Mouse (Mus musculus) erythroblast, embryonic 14.5 days (primary cell): ENCODE data around the gene Plod1.

Experiments
- GATA1 ChIP-seq: IDR thresholded peaks from 2 replicates; pipeline ENCODE4 v1.6.1; 2012; ENCODE audit warnings: low read length, inconsistent platforms, mixed read lengths
- TAL1 ChIP-seq: IDR thresholded peaks from 3 replicates; pipeline ENCODE4 v1.6.1; 2012; ENCODE audit warnings: low read length, inconsistent platforms, mixed read lengths

- TF ChIP-seq GATA1 (no peak), TAL1 (no peak)
Observed at GRCm38 (mm10) chr4:147969337-147969736, 32.8 kb upstream of the Plod1 start.
